Mouse (Mus musculus) ES-E14 (cell line): ENCODE measurements around the gene 1110008P14Rik. TPM values are rescaled to one million over a fixed set of nuclear protein-coding genes. Genes with fewer than 3 reads are reported as not detected.
"Not testable (repeated sequence)": the region's sequence is repeated elsewhere in the genome, so short reads cannot be mapped to it uniquely, and the experiment has no call there.

Experiments
- DNase-seq: peaks from one replicate; pipeline ENCODE4 v3.0.0-alpha.2; 2013; ENCODE audit warnings: low read depth, low spot score
- H3K27ac ChIP-seq: 2 replicates; pipeline ENCODE4 v1.5.1; 2012; ENCODE audit warnings: low read depth, mild to moderate bottlenecking, low read length, moderate library complexity, mixed read lengths; ENCODE audit not compliant: poor library complexity, insufficient read depth, severe bottlenecking
- H3K36me3 ChIP-seq: 2 replicates; pipeline ENCODE4 v1.6.1; 2012; ENCODE audit warnings: mild to moderate bottlenecking, low read length, moderate library complexity, mixed read lengths; ENCODE audit not compliant: control insufficient read depth, poor library complexity, insufficient read depth, severe bottlenecking
- H3K4me1 ChIP-seq, 2 experiments: fragments of 150-350 bp in 1 of 2; sonication (generic) in 1 of 2; 2 replicates each; pipeline ENCODE4 v1.6.1; 2012; ENCODE audit warnings: low read length in 2 of 2, mild to moderate bottlenecking in 1 of 2, mixed read lengths in 1 of 2; ENCODE audit not compliant: control insufficient read depth in 2 of 2, insufficient read depth in 2 of 2, poor library complexity in 1 of 2
- H3K4me3 ChIP-seq, 2 experiments: fragments of 150-350 bp in 1 of 2; sonication (generic) in 1 of 2; 2 replicates each; pipeline ENCODE4 v1.5.1; 2012; ENCODE audit warnings: low read length in 2 of 2, low read depth in 1 of 2, mild to moderate bottlenecking in 1 of 2, mixed read lengths in 1 of 2; ENCODE audit not compliant: insufficient read depth in 1 of 2, poor library complexity in 1 of 2, severe bottlenecking in 1 of 2
- H3K9ac ChIP-seq: 2 replicates; pipeline ENCODE4 v1.6.1; 2012; ENCODE audit warnings: low read depth, mild to moderate bottlenecking, low read length, mixed read lengths; ENCODE audit not compliant: poor library complexity, insufficient read depth, severe bottlenecking
- H3K9me3 ChIP-seq: fragments of 150-350 bp; sonication (generic); 2 replicates; pipeline ENCODE4 v1.6.1; 2012; ENCODE audit warnings: low read depth, mild to moderate bottlenecking, low read length; ENCODE audit not compliant: control insufficient read depth, insufficient read depth
- CHD2 ChIP-seq: IDR thresholded peaks from 2 replicates; pipeline ENCODE4 v1.6.1; 2014; ENCODE audit warnings: mild to moderate bottlenecking, low read depth, low read length, inconsistent platforms
- HCFC1 ChIP-seq: IDR thresholded peaks from 2 replicates; pipeline ENCODE4 v1.6.1; 2012; ENCODE audit warnings: low read length, inconsistent platforms, borderline replicate concordance; ENCODE audit not compliant: insufficient read depth
- MAFK ChIP-seq: IDR thresholded peaks from 2 replicates; pipeline ENCODE4 v1.6.1; 2014; ENCODE audit warnings: mild to moderate bottlenecking, low read depth, low read length, inconsistent platforms; ENCODE audit not compliant: insufficient read depth
- ZC3H11A ChIP-seq: IDR thresholded peaks from 2 replicates; pipeline ENCODE4 v1.6.1; 2012; ENCODE audit warnings: low read depth, mild to moderate bottlenecking, inconsistent platforms, low read length, borderline replicate concordance
- ZNF384 ChIP-seq: IDR thresholded peaks from 2 replicates; pipeline ENCODE4 v1.6.1; 2012; ENCODE audit warnings: low read depth, low read length, inconsistent platforms
- in situ Hi-C, 2 experiments: fragments of 600-800 bp; cut with MboI; formaldehyde crosslinking; loops; one replicate each; pipeline ENCODE4 v1.15.1; 2025; ENCODE audit warnings: low sequenced_read_pairs in 2 of 2, inconsistent platforms in 1 of 2; ENCODE audit not compliant: unreplicated experiment in 2 of 2
- total RNA-seq: library from RNA; depleted of rRNA; stranded (reverse); fragments of 300-350 nt; gene quantifications from 2 replicates; pipeline ENCODE4 v1.2.3, GENCODE M21; 2012

The 1110008P14Rik gene
- total RNA-seq, 1 experiment = 31.3 TPM

- Histone ChIP-seq H3K4me3 (no peak overlapping the region), H3K36me3 (peaks cover 12% of the 10 kb centered on the region; the same call in 1 of the 2 replicates), H3K9me3 (no peaks in the 10 kb centered on the region), H3K27ac (no peak overlapping the region), H3K9ac (no peak overlapping the region), H3K4me1 (peaks cover 2% of the 10 kb centered on the region in 2 experiments; a peak in 1 of 4 replicates)
- TF ChIP-seq HCFC1 (no peak), ZC3H11A (no peak), MAFK (no peak), CHD2 (no peak), ZNF384 (no peak)
- DNase-seq = no peak
- in situ Hi-C loops = no loop called here
Observed at GRCm38 (mm10) chr2:32367315-32367714, 14.4 kb downstream of the 1110008P14Rik start.

GRCm38 (mm10) chr2:32364121-32364520, 17.6 kb downstream of the 1110008P14Rik start:
- in situ Hi-C loops = no loop called here
- no peak overlapping the region for H3K27ac ChIP-seq

GRCm38 (mm10) chr2:32363376-32364106, 18.2 kb downstream of the 1110008P14Rik start:
- Histone ChIP-seq H3K9me3 (no peaks in the 10 kb centered on the region), H3K36me3 (peaks cover 2% of the 10 kb centered on the region; the same call in 1 of the 2 replicates), H3K4me1 (peaks cover 0 to 2% of the 10 kb centered on the region in 2 experiments; a peak in 1 of 4 replicates), H3K27ac (no peak overlapping the region), H3K9ac (peak overlapping the region; percentile 56), H3K4me3 (peak overlapping the region; percentile 67 to 79)
- in situ Hi-C loops = no loop called here
- TF ChIP-seq HCFC1 = 0 out of 2 replicates have a peak, but pooled peaks have one; percentile 2
- no peak for TF ChIP-seq CHD2
- DNase-seq = no peak

More at GRCm38 (mm10) chr2:32364121-32364520, 17.6 kb downstream of the 1110008P14Rik start:
- no peak overlapping the region for H3K9ac ChIP-seq
- TF ChIP-seq CHD2 = no peak
- no peak for TF ChIP-seq HCFC1
- no peak for TF ChIP-seq ZNF384
- TF ChIP-seq ZC3H11A = no peak
- TF ChIP-seq MAFK = no peak
- H3K36me3 ChIP-seq = peaks cover 2% of the 10 kb centered on the region; the same call in 1 of the 2 replicates
- peaks cover 0 to 2% of the 10 kb centered on the region in 2 experiments; a peak in 1 of 4 replicates for H3K4me1 ChIP-seq
- no peak for DNase-seq
- no peaks in the 10 kb centered on the region for H3K9me3 ChIP-seq
- H3K4me3 ChIP-seq = no peak overlapping the region

- H3K36me3 ChIP-seq = peaks cover 2% of the 10 kb centered on the region; the same call in 1 of the 2 replicates
- in situ Hi-C loops = no loop called here
- peak; percentile 47 for DNase-seq
- peak overlapping the region; percentile 67 to 79 for H3K4me3 ChIP-seq
- no peak for TF ChIP-seq MAFK
- 0 out of 2 replicates have a peak, but pooled peaks have one; percentile 17 for TF ChIP-seq HCFC1
- H3K9me3 ChIP-seq = no peaks in the 10 kb centered on the region
- H3K27ac ChIP-seq = no peak overlapping the region
- peaks cover 0 to 2% of the 10 kb centered on the region in 2 experiments; a peak in 1 of 4 replicates for H3K4me1 ChIP-seq
- H3K9ac ChIP-seq = peak overlapping the region; percentile 56
Observed at GRCm38 (mm10) chr2:32362817-32363340, 18.9 kb downstream of the 1110008P14Rik start.

GRCm38 (mm10) chr2:32362274-32362673, 19.5 kb downstream of the 1110008P14Rik start:
- H3K9me3 ChIP-seq, H3K27ac ChIP-seq, DNase-seq, in situ Hi-C loops, H3K36me3 ChIP-seq, H3K4me1 ChIP-seq: not testable (repeated sequence)
- TF ChIP-seq ZNF384 = peak; percentile 90
- Histone ChIP-seq H3K4me3 (peak overlapping the region; percentile 67 to 79), H3K9ac (peak overlapping the region; percentile 56; the same call in 1 of the 2 replicates)
